9 mouse cellular contexts compared by ENCODE assay signal in genomic region chr5:93265164-93265800, GRCm38 (mm10). TPM values are rescaled to one million over a fixed set of nuclear protein-coding genes. Genes with fewer than 3 reads are reported as not detected.
DNase-seq lines count a peak whose midpoint lies in the region; ATAC-seq and TF ChIP-seq lines count a peak whose summit lies in the region.
"Had no signal": no experiment of that assay in that cellular context is flagged by ENCODE, and none has a peak within 500 bp of the region (broad histone marks: within the 10 kb centered on the region; RNA-seq: fewer than 3 reads in every experiment).

No protein-coding gene starts in this region.

- H3K36me3 ChIP-seq in kidney, embryonic 15.5 days, result peaks cover 8% of the 10 kb centered on the region; the same call in 1 of the 2 replicates
- H3K36me3 ChIP-seq in intestine, embryonic 16.5 days (ENCODE audit: control insufficient read depth, insufficient read depth, low read length), result no peaks in the 10 kb centered on the region
- peaks cover 5% of the 10 kb centered on the region for H3K36me3 ChIP-seq in myocyte (ENCODE audit: control insufficient read depth, insufficient read depth)

- peaks cover 16% of the 10 kb centered on the region for H3K79me2 ChIP-seq in myocyte (ENCODE audit: control insufficient read depth, insufficient read depth)

- TF ChIP-seq POLR2A in myocyte (IDR thresholded peaks at IDR 0.05; ENCODE audit: insufficient read length, low read depth), result no peak

- H3ac ChIP-seq in myocyte (ENCODE audit: control insufficient read depth, insufficient read length), result no peak overlapping the region

- 67% methylated on average over 7 of the region's 7 CpGs for WGBS in kidney, embryonic 15.5 days
- 70% methylated on average over 7 of the region's 7 CpGs for WGBS in intestine, embryonic 16.5 days

- DNase-seq in kidney, postnatal 14 days, result no peak
- peak; percentile 17 for DNase-seq in NIH3T3 (ENCODE audit: low read depth)
- DNase-seq in cerebellum, adult 9-10 months, result no peak
- no peak for DNase-seq in left cerebral cortex, adult 18-20 months (ENCODE audit: low spot score in 2 of 2)
- no peak for DNase-seq in cerebellum, postnatal 4 days (ENCODE audit: low spot score in 2 of 2)
- DNase-seq: cerebellum, adult 11-12 months had no signal

- no peak overlapping the region for H3K4me3 ChIP-seq in kidney, embryonic 15.5 days (replicated peaks)
- no peak overlapping the region for H3K4me3 ChIP-seq in intestine, embryonic 16.5 days (ENCODE audit: low read length)
- peak overlapping the region; percentile 95 for H3K4me3 ChIP-seq in myocyte

- peak overlapping the region; percentile 87 for H3K27ac ChIP-seq in kidney, embryonic 15.5 days
- H3K27ac ChIP-seq in intestine, embryonic 16.5 days (ENCODE audit: low read length), result peak overlapping the region; percentile 75

- peak overlapping the region; percentile 61 for H3K4me2 ChIP-seq in kidney, embryonic 15.5 days
- H3K4me2 ChIP-seq in intestine, embryonic 16.5 days (ENCODE audit: low read depth, low read length), result peak overlapping the region; percentile 60
- peak overlapping the region; percentile 99 for H3K4me2 ChIP-seq in myocyte (ENCODE audit: low read depth)

- no peaks in the 10 kb centered on the region for H3K27me3 ChIP-seq in kidney, embryonic 15.5 days
- H3K27me3 ChIP-seq in intestine, embryonic 16.5 days (replicated peaks; ENCODE audit: control insufficient read depth, insufficient read depth, low read length), result no peaks in the 10 kb centered on the region
- no peaks in the 10 kb centered on the region for H3K27me3 ChIP-seq in myocyte (ENCODE audit: control insufficient read depth, insufficient read depth, insufficient read length)

- no peak for ATAC-seq in kidney, embryonic 15.5 days (replicated peaks; ENCODE audit: low FRiP score)
- ATAC-seq in intestine, embryonic 16.5 days, result no peak

- no peak overlapping the region for H3K9ac ChIP-seq in kidney, embryonic 15.5 days
- H3K9ac ChIP-seq in intestine, embryonic 16.5 days (ENCODE audit: low read depth, low read length), result no peak overlapping the region

- H3K4me1 ChIP-seq in kidney, embryonic 15.5 days, result peaks cover 30% of the 10 kb centered on the region
- H3K4me1 ChIP-seq in intestine, embryonic 16.5 days (ENCODE audit: control insufficient read depth, insufficient read depth, low read length), result peaks cover 10% of the 10 kb centered on the region; the same call in 1 of the 2 replicates

- no peaks in the 10 kb centered on the region for H3K9me3 ChIP-seq in kidney, embryonic 15.5 days (replicated peaks)
- H3K9me3 ChIP-seq in intestine, embryonic 16.5 days (ENCODE audit: control insufficient read depth, low read length), result no peaks in the 10 kb centered on the region

TF ChIP-seq in myocyte, 11 proteins besides CTCF, POLR2A, EP300 and RAD21:
- TF ChIP-seq MYOD1 (IDR thresholded peaks at IDR 0.05; ENCODE audit: control insufficient read depth in 1 of 3, insufficient read length in 2 of 3, low read depth in 2 of 3) (no peak), TCF12 (IDR thresholded peaks at IDR 0.05; ENCODE audit: insufficient read depth, poor library complexity, severe bottlenecking) (no peak), MAX (IDR thresholded peaks at IDR 0.05; ENCODE audit: low read depth) (no peak), POLR2AphosphoS2 (IDR thresholded peaks at IDR 0.05; ENCODE audit: insufficient read length, low read depth) (no peak), REST (IDR thresholded peaks at IDR 0.05; ENCODE audit: insufficient read depth, insufficient read length) (no peak), E2F4 (IDR thresholded peaks at IDR 0.05; ENCODE audit: insufficient read depth) (no peak), MYOG (IDR thresholded peaks at IDR 0.05; ENCODE audit: control insufficient read depth in 1 of 3, insufficient read depth in 1 of 3, insufficient read length in 2 of 3, low read depth in 2 of 3) (no peak), SRF (IDR thresholded peaks at IDR 0.05; ENCODE audit: control insufficient read depth, insufficient read length, low read depth) (no peak), USF1 (IDR thresholded peaks at IDR 0.05; ENCODE audit: low read depth) (no peak), CEBPB (IDR thresholded peaks at IDR 0.05; ENCODE audit: insufficient read depth, poor library complexity, severe bottlenecking) (no peak), TCF3 (IDR thresholded peaks at IDR 0.05; ENCODE audit: insufficient read length, low read depth) (no peak)

RNA-seq across cellular contexts. Expression of gene Ccng2, which starts 1.8 kb away (rescaled TPM):
- polyA plus RNA-seq in kidney, embryonic 15.5 days (2015; fragmentation: Nextera tagmentation; extraction: Ambion mirVana), result 63.8 and 65.7 TPM in 2 replicates
- polyA plus RNA-seq in intestine, embryonic 16.5 days (2015; fragmentation: Nextera tagmentation; extraction: Ambion mirVana), result 27.3 and 30.8 TPM in 2 replicates
- polyA plus RNA-seq in myocyte (2012; fragmentation: generic; extraction: Trizol), result 22.9 TPM
- total RNA-seq in left cerebral cortex, adult 18-20 months (2021), result 10 to 100 TPM; 36.8 to 43.2 TPM

RNA-seq across cellular contexts. Expression of gene 2010109A12Rik, which starts 59.0 kb away (rescaled TPM):
- polyA plus RNA-seq in kidney, embryonic 15.5 days (2015; fragmentation: Nextera tagmentation; extraction: Ambion mirVana), result 2.0 and 2.5 TPM in 2 replicates
- 1.8 and 2.1 TPM in 2 replicates for polyA plus RNA-seq in intestine, embryonic 16.5 days (2015; fragmentation: Nextera tagmentation; extraction: Ambion mirVana)
- not detected for polyA plus RNA-seq in myocyte (2012; fragmentation: generic; extraction: Trizol)
- under 1 TPM; 0.52 to 0.56 TPM for total RNA-seq in left cerebral cortex, adult 18-20 months (2021)

RNA-seq across cellular contexts. Expression of gene Ccni, which starts 59.0 kb away (rescaled TPM):
- 111 and 124 TPM in 2 replicates for polyA plus RNA-seq in kidney, embryonic 15.5 days (2015; fragmentation: Nextera tagmentation; extraction: Ambion mirVana)
- polyA plus RNA-seq in intestine, embryonic 16.5 days (2015; fragmentation: Nextera tagmentation; extraction: Ambion mirVana), result 67.5 and 69.2 TPM in 2 replicates
- 132 TPM for polyA plus RNA-seq in myocyte (2012; fragmentation: generic; extraction: Trizol)
- total RNA-seq in left cerebral cortex, adult 18-20 months (2021), result 100 to 1,000 TPM; 284 to 293 TPM
